Comparison of ENCODE assay signal across 9 mouse cellular contexts in the genomic region with DNA sequence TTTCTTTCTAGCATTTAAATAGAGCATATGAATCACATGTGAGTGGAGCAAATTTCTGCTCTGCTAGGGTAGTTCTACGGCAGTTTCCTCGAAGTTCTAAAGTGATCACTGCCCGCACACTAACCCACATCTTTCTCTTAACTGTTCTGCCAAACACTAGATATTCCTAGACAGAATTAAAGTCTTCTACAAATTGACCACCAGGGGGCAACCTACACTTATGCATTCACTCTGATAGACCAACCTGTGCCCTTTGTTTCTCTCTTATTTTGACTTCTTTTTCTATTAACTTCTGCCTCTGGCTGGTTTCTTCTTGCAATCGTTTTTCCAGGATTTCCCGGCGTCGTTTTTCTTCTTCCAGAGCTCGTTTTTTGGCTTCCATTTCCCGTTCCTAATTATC. TPM values are rescaled to one million over a fixed set of nuclear protein-coding genes. Genes with fewer than 3 reads are reported as not detected.
DNase-seq lines count a peak whose midpoint lies in the region; ATAC-seq and TF ChIP-seq lines count a peak whose summit lies in the region.
"Had no signal": no experiment of that assay in that cellular context is flagged by ENCODE, and none has a peak within 500 bp of the region (broad histone marks: within the 10 kb centered on the region; RNA-seq: fewer than 3 reads in every experiment).

No protein-coding gene starts in this region.

- no peak for TF ChIP-seq CTCF in G1E (IDR thresholded peaks at IDR 0.05; ENCODE audit: low read depth, low read length)
- peak; percentile 73 for TF ChIP-seq CTCF in heart, postnatal 0 days (IDR thresholded peaks at IDR 0.05; ENCODE audit: low read depth)

- no peak overlapping the region for H3K4me2 ChIP-seq in heart, postnatal 0 days (ENCODE audit: low read depth, low read length)
- no peak overlapping the region for H3K4me2 ChIP-seq in neural tube, embryonic 14.5 days (ENCODE audit: low read depth, low read length)

- intact Hi-C loops in left cerebral cortex, postnatal 25 days (cut with DNase I), result loop anchor here (2.0 to 10.0 kb wide), 4 partner anchors 60 to 338 kb away; no protein-coding TSS in a partner anchor

- peak overlapping the region; percentile 81; the same call in 1 of the 2 replicates for H3K27ac ChIP-seq in heart, postnatal 0 days (ENCODE audit: low read depth)
- H3K27ac ChIP-seq in neural tube, embryonic 14.5 days (ENCODE audit: low read depth, low read length), result no peak overlapping the region

- TF ChIP-seq EP300 in heart, postnatal 0 days (IDR thresholded peaks at IDR 0.05; ENCODE audit: low read depth), result no peak

- peak; percentile 70 for ATAC-seq in G1E (ENCODE audit: extremely low read depth, insufficient number of reproducible peaks, low FRiP score, poor library complexity, severe bottlenecking)
- peak; percentile 78 for ATAC-seq in heart, postnatal 0 days (ENCODE audit: insufficient read depth, low read depth)
- peak; percentile 91 for ATAC-seq in neural tube, embryonic 14.5 days (ENCODE audit: low read depth)
- ATAC-seq in erythroblast, adult 5-6 weeks (replicated peaks; ENCODE audit: low FRiP score, poor library complexity, severe bottlenecking), result no peak

- H3K36me3 ChIP-seq in G1E (replicated peaks), result no peaks in the 10 kb centered on the region
- peaks cover 46% of the 10 kb centered on the region for H3K36me3 ChIP-seq in heart, postnatal 0 days (replicated peaks; ENCODE audit: control insufficient read depth, insufficient read depth, low read length)
- H3K36me3 ChIP-seq in neural tube, embryonic 14.5 days (ENCODE audit: control insufficient read depth, insufficient read depth, low read length), result no peaks in the 10 kb centered on the region

- H3K4me1 ChIP-seq in G1E (ENCODE audit: insufficient read depth, low read depth, low read length), result no peaks in the 10 kb centered on the region
- H3K4me1 ChIP-seq in heart, postnatal 0 days (ENCODE audit: control insufficient read depth, insufficient read depth), result no peaks in the 10 kb centered on the region
- no peaks in the 10 kb centered on the region for H3K4me1 ChIP-seq in neural tube, embryonic 14.5 days (ENCODE audit: control insufficient read depth, insufficient read depth, low read length)

- H3K27me3 ChIP-seq in G1E (ENCODE audit: insufficient read depth, low read length), result no peaks in the 10 kb centered on the region
- no peaks in the 10 kb centered on the region for H3K27me3 ChIP-seq in heart, postnatal 0 days (ENCODE audit: control insufficient read depth, insufficient read depth, low read length)
- no peaks in the 10 kb centered on the region for H3K27me3 ChIP-seq in neural tube, embryonic 14.5 days (ENCODE audit: control insufficient read depth, insufficient read depth, low read length)
- H3K27me3 ChIP-seq: megakaryocyte, embryonic 14.5 days had no signal

- 32% methylated on average over 9 of the region's 9 CpGs for WGBS in heart, postnatal 0 days
- 48% methylated on average over 9 of the region's 9 CpGs for WGBS in neural tube, embryonic 14.5 days

- no peaks in the 10 kb centered on the region for H3K9me3 ChIP-seq in G1E (replicated peaks)
- no peaks in the 10 kb centered on the region for H3K9me3 ChIP-seq in heart, postnatal 0 days (replicated peaks; ENCODE audit: control insufficient read depth, low read length)
- no peaks in the 10 kb centered on the region for H3K9me3 ChIP-seq in neural tube, embryonic 14.5 days (ENCODE audit: control insufficient read depth, low read length)
- H3K9me3 ChIP-seq: megakaryocyte, embryonic 14.5 days had no signal

- H3K9ac ChIP-seq in heart, postnatal 0 days (replicated peaks; ENCODE audit: low read depth, low read length), result no peak overlapping the region
- no peak overlapping the region for H3K9ac ChIP-seq in neural tube, embryonic 14.5 days (replicated peaks; ENCODE audit: low read depth, low read length)

- peak; percentile 20 to 58 for DNase-seq in left cerebral cortex, adult 18-20 months (ENCODE audit: low spot score in 2 of 2)
- no peak for DNase-seq in left cerebral cortex, adult 8-10 months (ENCODE audit: low spot score in 2 of 2)
- DNase-seq in G1E (ENCODE audit: low spot score), result peak; percentile 4
- DNase-seq in c-Kit-positive CD71-positive TER-119-positive erythroid progenitor cells, embryonic 14.5 days (ENCODE audit: low spot score), result peak; percentile 40
- DNase-seq in heart, postnatal 0 days (ENCODE audit: low spot score), result peak; percentile 88
- peak; percentile 65 to 81 for DNase-seq in left cerebral cortex, postnatal 25 days (ENCODE audit: low spot score in 2 of 2)

- no peak overlapping the region for H3K4me3 ChIP-seq in G1E (ENCODE audit: low read depth, low read length)
- no peak overlapping the region for H3K4me3 ChIP-seq in heart, postnatal 0 days (ENCODE audit: low read depth, low read length)
- no peak overlapping the region for H3K4me3 ChIP-seq in neural tube, embryonic 14.5 days (ENCODE audit: low read depth, low read length)
- H3K4me3 ChIP-seq: megakaryocyte, embryonic 14.5 days had no signal

RNA-seq across cellular contexts. Expression of a gene that starts 14.1 kb away (rescaled TPM):
- 10 to 100 TPM; 23.3 to 27.8 TPM for total RNA-seq in left cerebral cortex, adult 18-20 months (2021)
- 10 to 100 TPM; 18.8 to 25.5 (median 25.4) TPM for total RNA-seq in left cerebral cortex, adult 8-10 months (2022)
- 15.4 and 23.9 TPM in 2 replicates for total RNA-seq in G1E (2014; fragmentation: Nextera tagmentation)
- total RNA-seq in G1E (2017), result 16.3 and 17.0 TPM in 2 replicates
- 4.0 and 4.8 TPM in 2 replicates for polyA plus RNA-seq in G1E (2012)
- 8.7 and 10.4 TPM in 2 replicates for total RNA-seq in heart, postnatal 0 days (2014; rRNA removed; ENCODE audit: low replicate concordance)
- polyA plus RNA-seq in heart, postnatal 0 days (2015; fragmentation: Nextera tagmentation; extraction: Ambion mirVana), result 30.8 and 32.8 TPM in 2 replicates
- total RNA-seq in left cerebral cortex, postnatal 25 days (2021), result 10 to 100 TPM; 23.0 to 25.4 TPM
- polyA plus RNA-seq in neural tube, embryonic 14.5 days (2014; fragmentation: Nextera tagmentation; extraction: Ambion mirVana), result 39.5 and 40.7 TPM in 2 replicates
- total RNA-seq in erythroblast, adult 5-6 weeks (2015; ENCODE audit: low replicate concordance), result 6.3 and 7.7 TPM in 2 replicates
- total RNA-seq in erythroblast, adult 5-6 weeks (2017; ENCODE audit: low replicate concordance), result 4.0 and 7.2 TPM in 2 replicates

RNA-seq across cellular contexts. Expression of a gene that starts 32.4 kb away (rescaled TPM):
- total RNA-seq in left cerebral cortex, adult 18-20 months (2021), result 100 to 1,000 TPM; 320 to 341 TPM
- total RNA-seq in left cerebral cortex, adult 8-10 months (2022), result 100 to 1,000 TPM; 282 to 335 (median 308) TPM
- total RNA-seq in G1E (2014; fragmentation: Nextera tagmentation) (not detected in 2 replicates), G1E (2017) (not detected in 2 replicates)
- not detected in 2 replicates for polyA plus RNA-seq in G1E (2012)
- 1.3 TPM in 1 of 2 replicates, not detected in the other for total RNA-seq in heart, postnatal 0 days (2014; rRNA removed; ENCODE audit: low replicate concordance)
- 0.57 and 0.82 TPM in 2 replicates for polyA plus RNA-seq in heart, postnatal 0 days (2015; fragmentation: Nextera tagmentation; extraction: Ambion mirVana)
- total RNA-seq in left cerebral cortex, postnatal 25 days (2021), result 100 to 1,000 TPM; 309 to 348 TPM
- 610 and 624 TPM in 2 replicates for polyA plus RNA-seq in neural tube, embryonic 14.5 days (2014; fragmentation: Nextera tagmentation; extraction: Ambion mirVana)
- 0.77 TPM in 1 of 2 replicates, not detected in the other for total RNA-seq in erythroblast, adult 5-6 weeks (2015; ENCODE audit: low replicate concordance)
- total RNA-seq in erythroblast, adult 5-6 weeks (2017; ENCODE audit: low replicate concordance), result 1.4 TPM in 1 of 2 replicates, not detected in the other

Comparison
In these comparisons a context has a peak if more than half of its experiments do, and no peak if none do; other contexts are left out.
1. DNase-seq: peak in left cerebral cortex, adult 18-20 months (2 of 2), G1E (single experiment), c-Kit-positive CD71-positive TER-119-positive erythroid progenitor cells, embryonic 14.5 days (single experiment), heart, postnatal 0 days (single experiment) and left cerebral cortex, postnatal 25 days (2 of 2); none in left cerebral cortex, adult 8-10 months (0 of 2).
2. RNA of a gene that starts 32.4 kb away (total RNA-seq): 309 to 348 TPM in left cerebral cortex, postnatal 25 days, 320 to 341 TPM in left cerebral cortex, adult 18-20 months and 282 to 335 TPM in left cerebral cortex, adult 8-10 months; 0.77 to 1.4 TPM in erythroblast, adult 5-6 weeks, 1.3 TPM in heart, postnatal 0 days and not detected in G1E; every median in the first group is over 100 times any median in the second.